ENCODE assay signal across 10 mouse cellular contexts in the genomic region with DNA sequence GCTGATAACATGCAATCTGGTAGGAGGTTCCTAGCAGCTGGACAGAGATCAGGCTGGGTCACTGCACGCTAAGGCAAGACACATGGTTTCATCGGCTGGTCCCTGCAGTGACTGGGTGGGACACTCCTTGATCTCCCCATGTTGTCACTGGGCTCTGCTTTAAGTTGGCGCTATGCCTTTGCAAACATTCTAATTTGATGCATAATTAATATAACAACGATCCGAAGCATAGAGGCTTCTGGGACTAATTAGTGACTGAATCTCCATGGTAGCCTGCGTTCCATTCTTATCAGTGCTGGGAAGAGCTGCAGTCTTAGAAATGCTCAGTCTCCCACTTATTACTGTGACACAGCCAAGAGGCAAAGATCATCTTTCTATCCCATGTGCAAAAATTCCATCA.
DNase-seq lines count a peak whose midpoint lies in the region; ATAC-seq lines count a peak whose summit lies in the region.
"Had no signal": no experiment of that assay in that cellular context is flagged by ENCODE, and none has a peak within 500 bp of the region (broad histone marks: within the 10 kb centered on the region; RNA-seq: fewer than 3 reads in every experiment).

No protein-coding gene starts in this region.

- no peak for ATAC-seq in inflammation-experienced regulatory T-cells, adult 6 months
- ATAC-seq: intestine, postnatal 0 days had no signal

- peak; percentile 5 to 22 for DNase-seq in layer of hippocampus, adult 18-20 months (ENCODE audit: low spot score in 2 of 2)
- no peak for DNase-seq in layer of hippocampus, postnatal 25 days (ENCODE audit: extremely low spot score in 1 of 2, low spot score in 1 of 2)
- DNase-seq in retina, postnatal 1 day = peak; percentile 55
- DNase-seq in retina, embryonic 14.5 days (ENCODE audit: low spot score) = no peak
- peak; percentile 30 for DNase-seq in kidney, adult 9 months
- DNase-seq in left cerebral cortex, adult 18-20 months (ENCODE audit: low spot score in 2 of 2) = no peak
- DNase-seq: cerebellum, postnatal 25 days; thymus, adult 2 months had no signal

Comparison
In these comparisons a context has a peak if more than half of its experiments do, and no peak if none do; other contexts are left out.
1. DNase-seq: peak in layer of hippocampus, adult 18-20 months (2 of 2), retina, postnatal 1 day (single experiment) and kidney, adult 9 months (single experiment); none in layer of hippocampus, postnatal 25 days (0 of 2), retina, embryonic 14.5 days (single experiment) and left cerebral cortex, adult 18-20 months (0 of 2).